Mouse (Mus musculus) gastrocnemius, adult 18-20 months (tissue): Measurements from ENCODE around the gene Cntn1. TPM values are rescaled to one million over a fixed set of nuclear protein-coding genes. Genes with fewer than 3 reads are reported as not detected.

ENCODE experiments used
- DNase-seq: peaks from one replicate; pipeline ENCODE4 v3.0.0; 2021; ENCODE audit warnings: low spot score
- long read RNA-seq, 2 experiments: library from polyadenylated mRNA; stranded (forward); transcript quantifications; one replicate each; pipeline ENCODE4 v2.0.0; 2021
- total RNA-seq, 2 experiments: library from RNA; stranded (reverse); gene quantifications; 2 replicates each; pipeline ENCODE4 v1.2.3; 2021

Cntn1 gene
- total RNA-seq: under 1 TPM; 0.18 to 0.24 TPM
- long read RNA-seq, experiment 1: 0 reads
- long read RNA-seq, experiment 2: 0 reads

DNA sequence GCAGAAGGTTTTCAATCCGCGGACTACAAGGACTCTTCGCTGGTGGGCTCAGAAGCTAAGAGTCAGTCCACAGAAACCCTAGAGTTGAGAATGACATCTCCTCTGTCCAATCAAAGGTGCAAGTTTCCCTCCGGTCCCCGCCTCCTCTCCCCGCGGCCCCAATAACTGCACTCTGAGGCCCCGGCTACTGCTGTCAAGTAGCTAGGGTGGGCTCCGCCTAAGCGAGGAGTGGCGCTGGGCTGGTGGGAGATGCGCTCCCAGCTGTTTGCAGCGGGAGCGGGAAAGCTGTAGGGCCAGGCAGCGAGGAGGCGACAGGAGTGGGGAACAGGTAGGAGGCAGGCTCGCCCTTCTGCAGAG lies at the start of gene Cntn1:
Gene Cntn1 (plus strand): TSS at position 170 of the 357 bp plus-strand sequence.
- DNase-seq: no peak

- no peak for DNase-seq
These were observed 49.5 kb upstream of the Cntn1 start for GRCm38 (mm10) chr15:92001431-92001830.

- no peak for DNase-seq
These were observed 38.5 kb upstream of the Cntn1 start for GRCm38 (mm10) chr15:92012165-92013083.

DNA sequence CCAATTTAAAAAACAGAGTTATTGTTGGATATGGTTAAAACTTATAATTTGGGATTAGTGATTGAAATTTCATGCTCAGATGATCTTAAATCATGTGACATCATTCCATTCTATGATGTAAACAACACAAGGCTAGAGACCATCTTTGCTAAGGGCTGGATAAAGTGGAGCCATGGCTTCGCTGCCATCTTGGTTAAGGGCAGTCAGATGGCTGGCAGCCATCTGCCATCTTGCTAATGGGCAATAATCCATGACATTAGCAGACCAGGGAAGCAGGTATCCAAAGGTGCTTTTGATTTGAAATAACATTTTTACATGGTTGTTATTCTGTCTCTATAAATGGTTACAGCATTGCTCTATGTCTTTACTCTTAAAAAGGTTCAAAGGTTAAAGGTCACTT lies 16.9 kb upstream of the Cntn1 start:
- no peak for DNase-seq

- no peak for DNase-seq
These were observed 8.4 kb upstream of the Cntn1 start for GRCm38 (mm10) chr15:92042538-92042937.

- DNase-seq: no peak
These were observed 4.9 kb upstream of the Cntn1 start for GRCm38 (mm10) chr15:92046042-92046441.

DNA sequence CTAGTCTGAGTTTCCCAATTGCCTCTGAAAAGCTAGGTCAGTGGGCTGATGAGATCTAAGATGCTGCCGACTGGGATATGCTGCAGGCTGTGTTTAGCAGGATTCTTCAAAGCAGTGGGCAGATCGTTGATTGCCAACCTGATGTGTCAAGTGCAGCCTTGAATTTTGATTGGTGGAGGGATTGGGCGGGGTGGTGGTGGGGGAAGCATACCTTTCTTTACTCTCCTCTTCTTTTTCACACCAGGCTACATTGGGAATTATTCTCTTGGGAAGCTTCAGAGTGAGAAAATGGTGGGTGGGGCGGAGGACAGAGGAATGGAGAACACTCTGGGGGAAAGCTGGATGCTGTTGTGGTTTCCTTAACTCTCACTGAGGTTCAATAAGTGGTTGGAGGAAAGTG lies 2.9 kb upstream of the Cntn1 start:
- no peak for DNase-seq

DNA sequence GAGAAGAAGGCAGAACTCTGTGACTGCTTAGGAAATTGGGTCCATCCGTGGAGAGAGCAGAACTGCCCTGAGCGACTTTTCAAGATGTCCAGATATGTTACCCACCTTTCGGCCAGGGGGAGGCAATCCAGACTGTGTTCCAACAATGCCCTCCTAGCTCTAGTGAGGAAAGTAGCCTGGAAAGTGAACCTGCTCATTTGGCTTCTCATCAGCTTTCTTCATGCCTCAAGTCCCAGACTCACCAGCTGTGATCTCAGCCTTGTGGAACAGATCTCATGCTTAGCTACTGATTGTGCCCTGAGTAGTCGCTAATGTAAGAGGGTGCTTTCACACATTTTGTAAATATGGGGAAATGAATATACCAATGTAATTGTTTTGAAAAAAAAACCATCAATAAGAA lies 2.4 kb upstream of the Cntn1 start:
- DNase-seq: no peak

DNA sequence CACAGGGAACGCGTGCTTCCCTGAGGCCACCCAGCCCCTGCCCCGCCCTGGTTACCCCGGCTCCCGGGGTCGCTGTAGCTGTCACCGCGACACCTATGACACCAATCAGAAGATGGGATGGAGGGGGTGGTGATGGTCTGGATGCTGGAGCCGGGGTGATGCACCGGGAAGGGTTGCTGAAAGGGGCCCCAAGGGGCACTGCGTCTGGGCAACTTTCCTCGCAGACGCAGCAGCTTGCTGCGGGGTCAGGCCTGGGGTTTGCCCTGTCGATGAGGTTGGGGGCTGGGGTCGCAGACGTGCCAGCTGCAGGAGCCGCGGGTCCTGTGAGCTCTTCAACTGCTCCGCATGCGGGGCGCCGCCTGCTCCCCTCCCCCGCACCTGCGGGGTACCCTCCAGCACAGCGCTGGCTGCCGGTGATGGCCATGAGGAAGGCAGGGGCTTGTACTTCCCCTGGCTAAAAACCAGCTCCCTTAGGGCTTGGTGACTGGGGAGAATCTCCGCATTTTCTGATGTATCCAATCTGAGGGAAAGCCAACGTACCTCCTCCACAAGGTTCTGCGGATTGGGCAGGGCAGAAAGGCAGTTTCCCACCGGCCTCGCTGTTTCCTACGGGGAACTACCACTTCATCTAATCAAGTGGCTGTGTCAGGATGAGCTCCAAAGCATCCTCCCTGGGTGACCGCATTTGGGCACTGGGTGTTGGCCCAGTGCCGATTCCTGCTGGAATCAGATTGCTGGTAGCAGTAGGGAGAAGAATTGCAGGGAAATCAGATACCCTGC lies 578 bp downstream of the Cntn1 start:
- no peak for DNase-seq

GRCm38 (mm10) chr15:92052133-92052463 lies 1.1 kb downstream of the Cntn1 start:
- no peak for DNase-seq

GRCm38 (mm10) chr15:92057553-92057952 lies 6.6 kb downstream of the Cntn1 start:
- no peak for DNase-seq

GRCm38 (mm10) chr15:92060986-92061385 lies 10.0 kb downstream of the Cntn1 start:
- no peak for DNase-seq

GRCm38 (mm10) chr15:92079416-92079815 lies 28.5 kb downstream of the Cntn1 start:
- no peak for DNase-seq

- DNase-seq: no peak
These were observed 34.9 kb downstream of the Cntn1 start for GRCm38 (mm10) chr15:92085876-92086275.

- no peak for DNase-seq
These were observed 36.8 kb downstream of the Cntn1 start for GRCm38 (mm10) chr15:92087691-92088286.

- no peak for DNase-seq
These were observed 39.8 kb downstream of the Cntn1 start for GRCm38 (mm10) chr15:92090787-92091186.

DNA sequence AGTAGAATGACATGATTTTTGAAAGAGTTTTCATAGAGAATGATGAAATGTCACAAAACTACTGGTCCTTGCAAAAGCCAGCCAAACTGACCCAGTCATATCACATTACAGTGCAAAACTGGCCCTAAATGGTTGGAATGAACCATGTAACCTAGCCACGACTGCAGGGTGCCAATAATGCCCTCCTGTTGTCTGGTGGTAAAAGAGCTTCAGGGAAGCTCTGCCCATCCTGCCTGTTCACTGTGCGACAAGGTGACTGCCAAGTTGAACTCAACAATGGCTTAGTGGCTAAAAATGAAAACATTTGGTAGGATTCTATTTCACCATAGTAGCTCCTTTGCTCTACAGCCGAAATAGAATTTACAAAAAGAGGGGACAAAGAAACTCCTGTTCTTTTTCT lies 41.1 kb downstream of the Cntn1 start:
- no peak for DNase-seq

GRCm38 (mm10) chr15:92099410-92100174 lies 48.6 kb downstream of the Cntn1 start:
- DNase-seq: no peak

DNA sequence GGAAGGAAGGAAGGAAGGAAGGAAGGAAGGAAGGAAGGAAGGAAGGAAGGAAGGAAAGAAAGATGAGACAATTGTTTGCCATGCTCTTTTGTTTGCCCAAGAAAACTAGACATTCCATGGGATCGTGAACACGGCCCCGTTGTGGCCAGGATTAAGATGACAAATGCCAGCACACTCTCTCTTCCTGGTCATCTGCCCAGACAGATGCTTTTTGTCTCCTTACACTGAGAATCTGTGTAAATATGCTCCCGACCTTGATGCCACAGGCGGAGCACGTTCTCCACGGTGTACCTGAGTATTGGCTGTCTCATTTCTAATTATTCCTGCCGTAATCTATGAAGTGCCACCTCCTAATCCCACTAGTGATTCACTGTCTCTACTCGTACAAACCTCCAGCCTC lies 51.0 kb downstream of the Cntn1 start:
- no peak for DNase-seq

- no peak for DNase-seq
These were observed 61.5 kb downstream of the Cntn1 start for GRCm38 (mm10) chr15:92112455-92112854.

- no peak for DNase-seq
These were observed 82.0 kb downstream of the Cntn1 start for GRCm38 (mm10) chr15:92132936-92133335.

- no peak for DNase-seq
These were observed 83.3 kb downstream of the Cntn1 start for GRCm38 (mm10) chr15:92134254-92134653.
